17 mouse cellular contexts compared by ENCODE assay signal in genomic region chr13:29826469-29826868, GRCm38 (mm10). TPM values are rescaled to one million over a fixed set of nuclear protein-coding genes. Genes with fewer than 3 reads are reported as not detected.
DNase-seq lines count a peak whose midpoint lies in the region; ATAC-seq and TF ChIP-seq lines count a peak whose summit lies in the region.
"Had no signal": no experiment of that assay in that cellular context is flagged by ENCODE, and none has a peak within 500 bp of the region (broad histone marks: within the 10 kb centered on the region; RNA-seq: fewer than 3 reads in every experiment).

No protein-coding gene starts in this region.

- H3K4me2 ChIP-seq in heart, embryonic 13.5 days = no peak overlapping the region
- H3K4me2 ChIP-seq in liver, embryonic 12.5 days = no peak overlapping the region

- 29% methylated on average over 2 of the region's 2 CpGs for WGBS in heart, embryonic 13.5 days
- WGBS in heart, adult 2 months = 76% methylated on average over 2 of the region's 2 CpGs
- 21% methylated on average over 2 of the region's 2 CpGs for WGBS in liver, embryonic 12.5 days (ENCODE audit: insufficient replicate concordance)

- no peaks in the 10 kb centered on the region for H3K9me3 ChIP-seq in heart, embryonic 13.5 days
- no peaks in the 10 kb centered on the region for H3K9me3 ChIP-seq in liver, embryonic 12.5 days (replicated peaks)
- H3K9me3 ChIP-seq: megakaryocyte, embryonic 14.5 days had no signal

- TF ChIP-seq EP300 in heart, adult 2 months (IDR thresholded peaks at IDR 0.05; ENCODE audit: insufficient read depth, low read depth, low read length) = no peak

- H3K9ac ChIP-seq in heart, embryonic 13.5 days = peak overlapping the region; percentile 24; the same call in 1 of the 2 replicates
- H3K9ac ChIP-seq in heart, adult 2 months (ENCODE audit: low read depth, low read length) = no peak overlapping the region
- H3K9ac ChIP-seq in liver, embryonic 12.5 days = no peak overlapping the region

- H3K79me2 ChIP-seq in heart, adult 2 months (replicated peaks; ENCODE audit: control insufficient read depth, insufficient read depth, low read length) = no peaks in the 10 kb centered on the region; the same call in none of the 2 replicates

- ATAC-seq in heart, embryonic 13.5 days (ENCODE audit: extremely low read depth, insufficient number of reproducible peaks, low FRiP score, low TSS enrichment) = no peak
- peak; percentile 37; the same call in 1 of the 2 replicates for ATAC-seq in liver, embryonic 12.5 days

- H3K27me3 ChIP-seq in heart, embryonic 13.5 days (replicated peaks) = no peaks in the 10 kb centered on the region
- no peaks in the 10 kb centered on the region for H3K27me3 ChIP-seq in heart, adult 2 months (ENCODE audit: control insufficient read depth, insufficient read depth, low read length)
- no peaks in the 10 kb centered on the region for H3K27me3 ChIP-seq in liver, embryonic 12.5 days (replicated peaks)
- H3K27me3 ChIP-seq: megakaryocyte, embryonic 14.5 days had no signal

- no peak for TF ChIP-seq POLR2A in heart, adult 2 months (IDR thresholded peaks at IDR 0.05; ENCODE audit: insufficient read depth, low read depth, low read length)

- H3K4me3 ChIP-seq in heart, embryonic 13.5 days = no peak overlapping the region
- no peak overlapping the region for H3K4me3 ChIP-seq in heart, adult 2 months
- no peak overlapping the region for H3K4me3 ChIP-seq in liver, embryonic 12.5 days
- H3K4me3 ChIP-seq: gastrocnemius, adult 2 months; megakaryocyte, embryonic 14.5 days had no signal

- no peak for DNase-seq in heart, adult 2 months
- peak; percentile 9 for DNase-seq in ovary, adult 18-20 months (ENCODE audit: low spot score)
- DNase-seq in ovary, postnatal 10 days (ENCODE audit: low spot score) = no peak
- no peak for DNase-seq in layer of hippocampus, adult 9-11 months
- no peak for DNase-seq in urinary bladder, adult 18-20 months (ENCODE audit: low spot score in 2 of 2)
- DNase-seq in cerebellum, postnatal 14 days = no peak
- DNase-seq: B cell, adult 2 months; cerebellum, adult 11-12 months; embryo, embryonic 11 days; gastrocnemius, adult 2 months; heart, postnatal 4 days; kidney, adult 18-20 months; spleen, adult 18-20 months; thymus, adult 18-20 months had no signal

- H3K27ac ChIP-seq in heart, embryonic 13.5 days (replicated peaks) = no peak overlapping the region
- no peak overlapping the region for H3K27ac ChIP-seq in heart, adult 2 months
- H3K27ac ChIP-seq in liver, embryonic 12.5 days = no peak overlapping the region

- H3K36me3 ChIP-seq in heart, embryonic 13.5 days = no peaks in the 10 kb centered on the region
- no peaks in the 10 kb centered on the region for H3K36me3 ChIP-seq in heart, adult 2 months (ENCODE audit: control insufficient read depth, insufficient read depth, low read length)
- H3K36me3 ChIP-seq in liver, embryonic 12.5 days = no peaks in the 10 kb centered on the region

- intact Hi-C loops in heart, adult 2 months (cut with DNase I) = no loop called here

- no peak for TF ChIP-seq CTCF in heart, adult 2 months (IDR thresholded peaks at IDR 0.05)

- peaks cover 27% of the 10 kb centered on the region for H3K4me1 ChIP-seq in heart, embryonic 13.5 days
- 0 out of 2 replicates have a peak, but pooled peaks cover 2% of the 10 kb centered on the region for H3K4me1 ChIP-seq in heart, adult 2 months (ENCODE audit: control insufficient read depth, insufficient read depth, low read length)
- peaks cover 37% of the 10 kb centered on the region for H3K4me1 ChIP-seq in liver, embryonic 12.5 days

RNA-seq across cellular contexts. Expression of gene Cdkal1, which starts 29.0 kb away (rescaled TPM):
- 19.7 and 23.7 TPM in 2 replicates for polyA plus RNA-seq in heart, embryonic 13.5 days (2015; fragmentation: Nextera tagmentation; extraction: Ambion mirVana)
- 10 to 100 TPM; 29.9 to 30.3 TPM for total RNA-seq in heart, adult 2 months (2021)
- 3.9 and 6.8 TPM in 2 replicates for polyA plus RNA-seq in heart, adult 2 months (2012; rRNA removed)
- polyA plus RNA-seq in liver, embryonic 12.5 days (2016; fragmentation: Nextera tagmentation; extraction: Ambion mirVana) = 16.0 and 16.6 TPM in 2 replicates
